Mouse (Mus musculus): Measurements from ENCODE around the gene Lca5l.

The Lca5l gene

GRCm38 (mm10) chr16:96112769-96113168 is 79.3 kb downstream of the Lca5l start:
- DNase-seq (ENCODE audit: low spot score): no peak

GRCm38 (mm10) chr16:96110655-96111345 is 81.3 kb downstream of the Lca5l start:
- no peak for DNase-seq (ENCODE audit: low spot score)

GRCm38 (mm10) chr16:96109673-96110072 is 82.4 kb downstream of the Lca5l start:
- no peak for DNase-seq (ENCODE audit: low spot score)

All from urinary bladder, postnatal 10 days (tissue).